Mouse (Mus musculus) retina, postnatal 7 days (tissue): ENCODE data around the gene Ccdc115.
A peak's percentile ranks its signal among the peaks of the same experiment; 100 is the strongest.
"Not testable (repeated sequence)": the region's sequence is repeated elsewhere in the genome, so short reads cannot be mapped to it uniquely, and the experiment has no call there.

Experiments
- DNase-seq: peaks from one replicate; pipeline ENCODE4 v3.0.0-alpha.2; 2012; ENCODE audit warnings: low read depth, low spot score

Gene Ccdc115

DNA sequence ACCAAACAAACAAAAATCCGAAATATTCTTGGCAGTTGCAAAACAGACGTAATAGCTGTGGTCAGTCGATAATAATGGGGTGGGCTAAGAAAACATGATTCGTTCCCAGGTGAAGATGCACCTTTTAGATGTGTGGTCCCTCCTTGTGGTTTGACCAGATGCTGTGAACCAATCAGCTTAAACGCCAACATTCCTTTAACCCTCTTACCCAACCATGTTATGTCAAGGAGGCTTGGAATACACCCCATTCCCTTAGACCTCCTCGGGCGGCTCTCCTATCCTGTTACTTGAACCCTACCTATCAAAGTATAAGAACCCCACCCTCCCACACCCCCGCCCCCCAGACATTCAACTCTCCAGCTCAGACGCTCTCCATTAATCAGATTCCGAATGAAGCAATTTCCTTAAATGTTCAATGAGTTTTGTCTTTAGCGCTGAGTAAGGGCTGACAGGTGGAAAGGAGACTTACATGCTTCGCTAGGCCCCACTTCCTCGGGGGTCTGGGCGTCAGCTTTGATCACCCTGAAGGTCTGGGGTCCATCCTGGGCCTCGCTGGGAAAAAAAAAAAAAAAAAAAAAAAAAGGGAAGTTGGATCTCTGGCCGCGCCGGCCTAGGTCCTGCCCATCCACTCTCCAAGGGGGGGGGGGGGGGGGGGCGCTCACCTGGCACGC lies 956 bp downstream of the Ccdc115 start:
- no peak for DNase-seq

DNA sequence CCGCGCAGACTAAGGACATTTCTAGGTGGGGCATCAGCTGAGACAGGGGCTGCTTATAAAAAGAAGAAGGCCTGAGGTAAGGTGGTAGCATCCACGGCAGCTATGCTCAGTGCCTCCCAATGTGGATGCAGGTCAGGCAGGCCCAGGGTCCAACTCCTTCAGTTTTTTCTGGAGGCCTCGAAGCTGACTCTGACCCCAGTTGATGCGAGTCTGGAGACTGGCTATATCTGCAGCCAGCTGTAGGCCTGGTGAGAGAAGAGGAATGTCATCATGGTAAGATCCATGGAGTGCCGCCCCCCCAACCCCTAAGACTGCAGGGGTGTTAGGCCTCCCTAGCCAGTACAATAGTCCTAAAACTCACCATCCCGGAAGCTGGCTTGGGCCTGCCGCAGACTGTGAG lies 2.1 kb downstream of the Ccdc115 start:
- not testable (repeated sequence) for DNase-seq

DNA sequence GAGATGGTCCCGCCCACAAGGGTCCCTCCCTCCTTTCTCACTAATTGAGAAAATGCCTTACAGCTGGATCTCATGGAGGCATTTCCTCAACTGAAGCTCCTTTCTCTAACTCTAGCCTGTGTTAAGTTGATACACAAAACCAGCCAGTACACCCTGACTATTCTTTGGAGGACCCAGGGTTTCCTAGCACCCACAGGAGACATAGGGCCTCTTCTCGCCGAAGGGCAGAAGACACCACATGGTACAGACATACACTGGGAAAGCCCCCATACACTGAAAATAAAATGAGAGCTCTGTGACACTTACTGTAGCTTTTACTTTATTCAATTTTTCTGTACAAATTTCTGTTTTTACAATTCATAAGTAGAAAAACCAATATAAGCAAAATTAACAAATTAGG lies 3.1 kb downstream of the Ccdc115 start:
- DNase-seq, result no peak

DNA sequence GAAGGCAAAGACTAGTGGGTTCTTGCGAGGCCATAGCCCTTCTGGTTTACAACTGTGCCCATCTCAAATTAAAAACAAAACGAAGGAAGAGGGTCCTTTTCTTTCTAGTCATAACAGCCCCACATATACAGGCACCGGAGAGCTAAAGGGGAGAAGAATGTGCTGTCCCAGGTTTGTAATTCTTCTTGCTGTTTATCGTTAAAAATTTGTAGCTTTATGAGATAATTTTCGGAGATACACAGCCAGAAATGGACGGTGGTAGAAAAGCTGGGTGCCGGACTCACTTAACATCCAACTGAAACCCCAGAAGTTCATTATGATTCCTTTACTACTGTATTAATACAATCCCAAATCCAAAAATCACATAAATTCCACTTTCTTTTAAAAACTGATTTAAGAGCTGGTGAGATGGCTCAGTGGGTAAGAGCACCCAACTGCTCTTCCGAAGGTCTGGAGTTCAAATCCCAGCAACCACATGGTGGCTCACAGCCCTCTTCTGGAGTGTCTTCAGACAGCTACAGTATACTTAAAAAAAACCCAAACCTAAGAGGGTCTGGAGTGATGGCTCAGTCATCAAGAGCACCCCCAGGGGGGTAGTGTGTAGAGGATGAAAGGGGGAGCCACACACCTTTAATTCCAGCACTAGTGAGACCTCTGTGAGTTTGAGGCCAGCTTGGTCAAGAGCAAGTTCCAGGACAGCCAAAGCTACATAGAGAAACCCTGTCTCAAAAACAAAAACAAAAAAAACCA lies 3.9 kb downstream of the Ccdc115 start:
- DNase-seq, result no peak

DNA sequence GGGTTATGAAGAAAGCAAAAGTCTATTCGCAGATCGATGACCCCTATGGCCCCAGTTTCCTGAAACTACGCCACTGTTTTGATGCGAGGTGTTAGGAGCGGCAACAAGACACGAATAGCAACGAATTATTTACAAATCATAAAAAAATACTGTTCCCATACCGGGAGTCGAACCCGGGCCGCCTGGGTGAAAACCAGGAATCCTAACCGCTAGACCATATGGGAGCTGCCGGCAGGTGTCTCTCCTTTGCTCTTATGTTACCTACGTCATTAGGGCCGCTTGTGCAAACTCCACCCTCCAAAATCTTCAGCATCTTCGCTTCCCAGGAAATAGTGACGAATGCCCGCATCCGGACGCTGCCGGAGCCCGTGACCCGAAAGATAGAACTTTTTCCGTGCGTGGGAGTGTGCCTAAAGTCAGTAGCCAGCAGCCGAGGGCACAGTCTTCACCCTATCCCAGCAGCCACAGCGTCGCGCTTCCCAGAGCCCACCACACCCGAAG lies 4.8 kb downstream of the Ccdc115 start:
- DNase-seq, result peak; percentile 84

DNA sequence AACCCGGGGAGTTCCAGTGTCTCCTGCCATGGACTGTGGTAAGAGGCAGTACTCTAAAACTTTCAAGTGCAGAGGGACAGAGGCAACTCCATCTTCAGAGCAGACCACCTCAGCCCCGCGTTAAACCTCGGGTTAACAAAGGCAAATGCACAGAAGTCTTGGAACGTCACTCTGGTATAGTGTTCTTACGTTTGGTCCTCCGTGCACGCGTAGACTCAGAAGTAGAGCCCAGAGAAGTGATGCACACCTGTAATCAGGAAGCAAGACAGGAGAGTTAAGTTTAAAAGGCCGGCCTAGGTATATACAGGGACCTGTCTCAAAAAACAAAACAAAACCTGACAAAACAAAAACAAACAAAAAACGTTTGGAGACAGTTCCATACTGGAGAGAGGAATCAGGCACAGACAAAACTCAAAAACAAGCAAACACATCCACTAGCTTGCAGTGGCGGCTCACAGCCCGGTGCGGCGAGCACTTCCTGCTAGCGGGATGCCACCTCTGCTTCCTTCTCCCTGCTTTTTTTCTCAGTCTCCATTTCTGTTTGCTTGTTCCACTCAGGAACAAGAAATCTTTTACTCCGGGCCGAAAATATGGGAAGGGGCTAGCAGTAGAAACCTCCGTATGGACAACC lies 5.5 kb downstream of the Ccdc115 start:
- DNase-seq, result no peak

DNA sequence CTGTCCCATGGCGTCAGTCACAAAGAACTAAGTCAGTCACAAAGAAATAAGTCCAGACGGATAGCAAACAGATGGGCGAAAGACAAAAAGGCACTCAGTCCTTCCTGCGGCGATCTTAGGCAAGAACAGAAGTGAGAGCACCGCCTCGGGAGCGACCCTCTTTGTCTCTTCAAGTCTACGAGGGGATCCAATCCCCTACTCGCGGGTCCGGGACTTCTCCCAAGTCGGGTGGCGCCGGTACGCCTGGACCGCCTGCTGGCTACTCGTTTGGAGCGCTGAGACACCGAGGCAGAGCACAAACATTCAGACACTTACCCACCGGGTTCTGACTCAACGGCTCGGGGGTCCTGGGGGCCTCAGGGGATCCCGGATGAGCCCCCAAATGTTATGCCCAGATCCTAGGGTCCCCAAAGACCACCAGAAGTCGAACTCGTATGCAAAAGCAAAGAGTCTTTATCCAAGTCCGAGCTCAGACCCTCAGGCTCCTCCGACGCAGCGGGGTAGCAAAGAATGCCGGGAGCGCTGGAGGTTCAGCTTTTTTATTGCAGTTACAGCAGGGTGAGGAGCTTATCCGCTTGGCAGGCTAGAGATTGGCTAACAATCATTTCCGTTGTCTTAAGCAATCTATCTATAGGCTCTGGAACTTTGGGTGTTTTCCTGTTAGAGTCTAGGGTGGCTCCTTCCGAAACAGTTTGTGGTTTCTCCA lies 6.5 kb downstream of the Ccdc115 start:
- peak; percentile 16 for DNase-seq

DNA sequence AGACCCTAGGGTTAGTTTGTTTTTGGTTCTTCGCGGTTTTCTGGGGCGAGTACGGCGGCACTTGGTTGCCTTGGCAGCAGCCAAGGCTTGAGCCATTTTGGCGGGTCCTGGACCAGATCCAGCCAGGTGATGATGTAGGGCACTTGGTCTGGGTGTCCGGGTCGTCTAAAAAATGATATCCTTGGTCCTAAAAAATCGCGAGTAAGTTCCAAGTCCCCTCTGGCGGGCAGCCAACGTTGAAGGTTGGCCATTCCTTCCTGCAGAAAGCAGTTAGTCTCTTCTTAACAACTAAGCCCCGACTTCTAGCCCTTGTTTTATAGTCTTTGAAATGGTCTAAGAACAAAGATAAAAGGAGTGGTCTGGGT lies 7.1 kb downstream of the Ccdc115 start:
- no peak for DNase-seq

DNA sequence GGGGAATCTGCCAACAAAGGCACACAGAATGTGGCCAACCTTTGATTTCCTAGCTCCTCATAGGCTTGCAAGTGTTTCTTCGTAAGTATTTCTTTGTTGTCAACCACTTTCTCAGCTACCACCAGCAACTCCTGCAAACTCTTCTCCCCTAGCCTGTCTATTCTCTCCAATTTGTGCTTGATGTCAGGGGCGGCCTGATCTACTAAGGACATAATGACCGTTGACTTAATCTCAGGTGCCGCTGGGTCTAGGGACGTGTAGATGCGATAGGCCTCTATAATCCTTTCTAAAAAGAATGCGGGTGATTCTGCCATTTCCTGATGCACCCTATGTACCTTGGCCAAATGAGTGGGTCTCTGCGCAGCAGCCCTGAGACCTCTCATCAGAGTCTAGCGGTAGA lies 8.0 kb downstream of the Ccdc115 start:
- DNase-seq, result no peak

DNA sequence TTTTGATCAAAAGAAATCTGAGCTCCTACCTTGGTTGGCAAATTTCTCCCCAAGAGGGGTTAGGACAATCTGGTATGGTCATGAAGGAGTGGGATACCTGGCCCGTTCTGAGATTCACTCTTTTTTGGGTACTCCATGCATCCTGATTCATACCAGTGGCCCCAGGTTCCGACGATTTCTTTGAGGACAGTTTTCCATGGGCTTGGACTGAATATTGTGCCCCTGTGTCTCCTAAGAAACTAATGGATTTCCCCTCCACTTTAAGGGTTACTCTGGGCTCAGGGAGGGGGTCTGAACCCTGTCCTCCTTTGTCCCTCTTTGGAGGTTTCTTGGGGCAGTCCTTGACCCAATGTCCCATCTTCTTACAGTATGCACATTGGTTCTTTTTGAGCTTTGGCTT lies 8.5 kb downstream of the Ccdc115 start:
- no peak for DNase-seq

DNA sequence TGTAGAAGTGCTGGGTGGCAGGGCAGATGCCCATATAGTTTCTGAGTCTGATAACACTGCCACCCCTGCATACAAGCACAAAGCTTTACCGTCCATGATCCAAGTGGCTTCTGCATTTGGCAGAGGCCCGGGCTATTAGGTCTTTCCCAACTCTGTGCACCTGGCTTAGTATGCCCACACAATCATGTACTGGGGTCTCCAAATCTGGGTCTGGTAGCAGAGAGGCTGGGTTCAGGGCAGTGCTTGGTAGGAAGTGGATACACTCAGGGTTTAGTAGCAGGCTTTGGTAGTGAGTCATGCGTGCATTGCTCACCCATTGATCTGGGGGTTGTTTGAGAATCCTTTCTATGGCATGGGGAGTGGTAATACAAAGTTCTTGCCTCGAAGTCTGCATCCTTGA lies 10.2 kb downstream of the Ccdc115 start:
- no peak for DNase-seq

DNA sequence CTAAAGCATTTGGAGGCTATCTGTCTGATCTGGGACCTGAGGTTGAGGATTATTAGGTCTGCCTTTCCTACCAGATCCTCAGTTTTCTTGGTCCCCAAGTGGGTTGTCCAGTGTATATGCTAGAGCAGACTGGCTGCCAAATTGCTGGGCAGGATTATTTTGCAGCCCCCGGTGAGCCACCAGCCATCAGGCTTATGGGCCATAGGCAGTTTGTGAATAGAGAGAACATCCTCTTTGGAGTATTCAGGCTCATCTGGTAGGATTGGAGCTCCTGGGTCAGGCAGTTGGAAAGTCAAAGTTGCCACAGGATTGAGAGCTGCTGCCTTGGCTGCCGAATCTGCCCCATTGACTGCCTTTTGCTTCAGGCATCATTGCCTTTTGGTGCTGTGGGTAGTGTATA lies 11.0 kb downstream of the Ccdc115 start:
- no peak for DNase-seq

DNA sequence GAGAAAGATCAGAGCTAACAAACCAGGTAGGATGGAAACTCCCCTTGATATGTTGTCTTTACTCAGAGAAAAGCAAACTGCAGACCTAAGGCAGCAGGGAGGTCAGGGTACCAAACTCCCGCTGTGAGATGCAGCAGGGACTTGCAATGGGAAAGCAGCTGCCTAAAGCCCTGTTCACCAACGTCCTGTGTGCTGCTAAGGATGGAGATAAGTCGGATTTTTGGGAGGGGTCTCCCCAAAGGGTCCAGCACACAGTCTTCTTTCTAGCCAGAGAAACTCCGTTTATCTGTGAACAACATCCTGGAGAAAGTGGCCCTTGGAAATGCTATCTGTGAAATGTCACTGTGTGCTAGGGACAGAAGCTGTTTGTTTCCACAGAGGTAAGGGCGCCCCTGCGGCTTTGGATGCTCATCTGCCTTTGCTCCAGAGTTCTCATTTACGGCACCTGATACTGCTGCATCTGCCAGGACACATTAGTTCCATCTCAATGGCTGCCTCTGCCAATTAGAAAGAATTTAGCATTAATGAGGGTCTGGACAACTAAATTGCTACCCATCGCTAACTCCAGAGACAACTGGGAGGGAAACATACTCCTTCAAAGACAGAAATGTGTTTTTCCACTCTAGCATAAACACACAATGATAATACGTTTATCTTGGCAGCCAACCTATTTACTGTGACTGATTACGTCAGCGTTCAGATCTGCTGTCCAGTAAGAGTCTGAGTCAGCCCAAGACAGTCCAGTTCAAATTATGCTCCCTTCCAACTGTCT lies 40.1 kb downstream of the Ccdc115 start:
- peak; percentile 42 for DNase-seq

DNA sequence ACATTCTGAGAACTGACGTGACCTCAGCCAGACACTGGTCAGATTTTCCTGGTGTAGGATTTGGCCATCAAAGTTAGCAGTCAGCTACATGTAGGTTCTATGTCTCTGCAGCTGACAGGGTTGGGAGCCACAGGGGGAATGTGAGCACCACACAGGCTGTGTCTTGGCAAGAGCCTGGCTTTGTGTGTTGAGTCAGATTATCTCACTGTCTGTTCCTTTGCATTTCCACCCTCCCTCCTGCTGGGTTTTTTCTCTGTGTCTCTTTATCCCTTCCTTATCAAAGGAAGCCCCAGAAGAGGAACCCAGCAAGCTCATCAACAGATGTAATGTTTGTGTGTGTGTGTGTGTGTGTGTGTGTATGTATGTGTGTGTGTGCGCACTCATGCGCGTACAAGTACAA lies 43.2 kb downstream of the Ccdc115 start:
- no peak for DNase-seq

DNA sequence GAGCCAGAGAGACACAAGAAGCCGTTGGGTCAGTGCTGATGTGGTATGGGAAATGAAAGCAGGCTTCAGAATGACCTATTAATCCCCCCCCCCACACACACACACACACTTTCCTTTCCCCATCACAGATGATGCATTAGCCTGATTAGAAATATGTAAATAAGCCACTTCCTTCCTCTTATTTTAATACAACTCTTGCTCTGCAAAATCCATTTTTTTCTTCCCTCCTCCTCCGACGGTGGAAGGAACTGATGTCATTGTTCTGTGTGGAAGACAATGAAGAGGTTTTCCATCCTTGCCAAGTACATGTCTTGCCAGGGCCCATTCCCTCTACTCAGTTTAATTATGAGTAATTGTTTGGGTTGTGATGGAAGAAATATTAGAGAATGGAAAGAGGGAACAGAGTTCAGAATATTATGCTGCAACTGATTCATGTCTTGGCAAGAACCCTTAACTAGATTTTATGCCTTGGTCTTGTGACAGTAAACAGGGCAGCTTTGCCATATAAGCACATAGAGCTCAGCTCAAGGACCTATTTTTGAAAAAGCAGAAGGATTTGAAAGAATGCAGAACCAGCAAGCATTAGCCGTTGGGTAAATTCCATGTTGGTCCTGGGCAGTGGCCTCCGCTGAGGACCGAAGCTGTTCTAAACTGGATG lies 50.1 kb downstream of the Ccdc115 start:
- DNase-seq, result no peak

DNA sequence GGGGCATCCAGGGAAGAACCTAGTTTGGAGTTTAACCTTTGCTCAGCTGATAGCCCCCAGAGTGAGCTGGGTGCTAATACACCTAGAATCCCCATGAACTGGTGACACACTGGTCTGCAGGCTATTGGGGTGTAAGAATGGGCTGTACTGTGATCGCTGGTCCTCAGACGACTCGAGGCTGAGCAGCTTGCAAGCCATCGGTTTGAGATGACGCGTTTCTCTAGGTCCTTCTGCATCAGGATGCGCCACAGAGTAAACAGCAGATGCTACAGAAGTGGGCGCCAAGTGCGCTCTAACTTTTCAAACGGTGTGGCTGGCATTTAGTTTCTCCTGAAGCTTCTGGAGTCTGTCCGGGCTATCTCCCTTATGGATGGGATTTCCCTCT lies 50.6 kb downstream of the Ccdc115 start:
- no peak for DNase-seq

DNA sequence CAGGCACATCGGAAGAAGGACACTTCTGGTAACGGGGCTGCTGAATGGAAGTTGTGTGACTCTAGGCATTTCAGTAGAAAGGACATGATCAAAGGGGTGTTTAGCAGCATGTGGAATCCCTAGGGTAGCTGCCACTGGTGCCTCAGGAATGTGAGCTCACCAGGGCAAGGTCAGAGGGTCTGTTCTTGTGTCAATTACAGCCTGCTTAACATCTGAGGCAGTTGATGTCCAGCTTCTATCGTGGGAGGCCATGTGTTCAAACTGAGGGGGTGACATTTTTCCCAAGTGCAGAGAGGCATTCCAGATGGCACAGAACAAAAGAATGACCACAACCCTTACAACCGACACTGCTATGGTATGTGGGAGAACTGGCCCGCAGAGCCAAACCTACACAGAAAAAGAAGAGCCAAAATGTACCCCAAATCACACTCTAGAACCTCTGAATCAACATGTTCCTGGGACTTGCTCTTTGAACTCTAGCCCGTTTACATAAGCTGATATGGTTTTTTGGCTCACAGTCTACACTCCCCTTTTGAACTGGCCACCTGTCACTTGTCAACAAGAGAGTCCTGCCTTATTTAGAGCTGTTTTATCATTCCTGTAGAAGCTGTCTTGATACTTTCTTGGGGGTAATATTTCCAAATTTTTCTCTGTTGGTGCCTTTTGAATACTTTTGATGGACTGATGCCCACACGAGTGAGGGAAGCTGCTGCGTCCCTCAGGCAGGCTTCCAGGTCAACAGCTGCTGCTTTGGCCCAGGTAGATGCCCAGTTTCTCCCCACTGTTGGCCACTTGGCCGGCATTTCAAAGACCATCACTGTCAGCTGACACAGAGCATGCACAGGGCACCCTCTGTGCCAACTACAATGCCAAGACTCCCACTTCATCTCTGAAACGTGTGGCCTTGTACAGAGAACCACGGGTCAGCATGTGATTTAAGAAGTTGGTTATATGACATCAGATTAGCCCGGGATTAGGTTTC lies 51.8 kb downstream of the Ccdc115 start:
- DNase-seq, result no peak
